In the genomic region with DNA sequence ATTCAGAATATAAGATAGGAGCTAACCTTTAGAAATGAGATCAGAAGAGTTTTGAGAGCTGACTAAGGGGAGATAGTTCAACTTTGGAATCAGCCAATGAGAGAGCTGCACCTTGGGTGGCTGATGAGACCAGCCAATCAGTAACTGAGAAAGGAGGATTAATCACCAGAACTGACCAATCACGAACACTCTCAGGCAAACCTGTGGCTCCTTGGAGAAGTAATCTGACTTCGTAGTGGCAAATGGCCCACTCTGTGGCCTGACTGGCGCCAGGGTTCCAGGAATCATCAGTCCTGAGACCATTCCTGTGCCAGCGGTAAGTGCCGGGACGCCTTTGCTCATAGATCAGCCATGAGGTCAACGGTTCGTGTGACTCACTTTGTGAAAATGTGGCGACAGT, we compare ENCODE assay signal across 38 mouse cellular contexts. TPM values are rescaled to one million over a fixed set of nuclear protein-coding genes. Genes with fewer than 3 reads are reported as not detected.
DNase-seq lines count a peak whose midpoint lies in the region; ATAC-seq and TF ChIP-seq lines count a peak whose summit lies in the region.
"Had no signal": no experiment of that assay in that cellular context is flagged by ENCODE, and none has a peak within 500 bp of the region (broad histone marks: within the 10 kb centered on the region; RNA-seq: fewer than 3 reads in every experiment).

No protein-coding gene starts in this region.

- in situ Hi-C loops in CH12.LX (cut with MboI; ENCODE audit: low pct_ligation_motif_present, low pct_unique_long_range_greater_than_20kb, low sequenced_read_pairs), result no loop called here

- H3K27ac ChIP-seq in CH12.LX (ENCODE audit: insufficient read depth, low read depth), result no peak overlapping the region
- peak overlapping the region; percentile 90 for H3K27ac ChIP-seq in gastrocnemius, adult 2 months
- H3K27ac ChIP-seq: embryonic facial prominence, embryonic 13.5 days; forebrain, embryonic 10.5 days; forebrain, embryonic 15.5 days; hindbrain, embryonic 10.5 days; intestine, embryonic 15.5 days; liver, embryonic 13.5 days; midbrain, embryonic 12.5 days; neural tube, embryonic 13.5 days; stomach, embryonic 15.5 days had no signal

- H3K27me3 ChIP-seq in CH12.LX (replicated peaks), result peaks cover 89% of the 10 kb centered on the region
- H3K27me3 ChIP-seq: embryonic facial prominence, embryonic 13.5 days; forebrain, embryonic 15.5 days; intestine, embryonic 15.5 days; liver, embryonic 13.5 days; midbrain, embryonic 12.5 days; stomach, embryonic 15.5 days had no signal

- DNase-seq in 3134 (ENCODE audit: extremely low read depth, insufficient read length, low spot score) (peak; percentile 63), CH12.LX (ENCODE audit: extremely low read depth) (peak; percentile 17)
- peak; percentile 78 for DNase-seq in gastrocnemius, adult 2 months
- peak; percentile 85 for DNase-seq in skeletal muscle tissue, adult 2 months (ENCODE audit: low read depth, low spot score)
- no peak for DNase-seq in spleen, adult 18-20 months
- no peak for DNase-seq in left cerebral cortex, postnatal 14 days (ENCODE audit: low spot score in 2 of 2)
- DNase-seq: adrenal gland, postnatal 14 days; B cell, adult 2 months; cerebellum, adult 11-12 months; cerebellum, postnatal 10 days; heart, postnatal 14 days; kidney, adult 2 months; kidney, postnatal 36 days; left cerebral cortex, postnatal 4 days; liver, embryonic 13.5 days; lung, adult 18-20 months; lung, postnatal 4 days; thymus, adult 2 months; thymus, postnatal 36 days had no signal

- TF ChIP-seq RAD21 in CH12.LX (IDR thresholded peaks at IDR 0.05; ENCODE audit: low read depth, low read length), result no peak

- TF ChIP-seq EP300 in CH12.LX (IDR thresholded peaks at IDR 0.05; ENCODE audit: low read length), result no peak

- no peaks in the 10 kb centered on the region for H3K4me1 ChIP-seq in CH12.LX (ENCODE audit: control insufficient read depth in 1 of 2, insufficient read depth in 2 of 2)
- H3K4me1 ChIP-seq: forebrain, embryonic 15.5 days; hindbrain, embryonic 10.5 days; intestine, embryonic 15.5 days; liver, embryonic 13.5 days; megakaryocyte, embryonic 14.5 days; midbrain, embryonic 12.5 days; neural tube, embryonic 13.5 days; stomach, embryonic 15.5 days had no signal

- no peak overlapping the region for H3K9ac ChIP-seq in CH12.LX (ENCODE audit: insufficient read depth, low read depth)
- H3K9ac ChIP-seq: embryonic facial prominence, embryonic 13.5 days; forebrain, embryonic 15.5 days; intestine, embryonic 15.5 days; liver, embryonic 13.5 days; midbrain, embryonic 12.5 days; neural tube, embryonic 13.5 days; stomach, embryonic 15.5 days had no signal

- H3K4me2 ChIP-seq in CH12.LX (ENCODE audit: insufficient read depth, low read depth, poor library complexity, severe bottlenecking), result no peak overlapping the region
- H3K4me2 ChIP-seq: embryonic facial prominence, embryonic 13.5 days; forebrain, embryonic 15.5 days; intestine, embryonic 15.5 days; liver, embryonic 13.5 days; midbrain, embryonic 12.5 days; neural tube, embryonic 13.5 days; stomach, embryonic 15.5 days had no signal

- TF ChIP-seq CTCF in CH12.LX (conservative IDR thresholded peaks at IDR 0.05 in 1 of 2, IDR thresholded peaks at IDR 0.05 in 1 of 2; ENCODE audit: low read depth in 2 of 2, low read length in 2 of 2), result no peak
- no peak for TF ChIP-seq CTCF in gastrocnemius, adult 2 months (IDR thresholded peaks at IDR 0.05)

- H3K79me2 ChIP-seq in CH12.LX (replicated peaks; ENCODE audit: control insufficient read depth, extremely low read depth, insufficient read depth, poor library complexity, severe bottlenecking), result no peaks in the 10 kb centered on the region

- peaks cover 8% of the 10 kb centered on the region for H3K9me3 ChIP-seq in CH12.LX (replicated peaks; ENCODE audit: low read length)
- H3K9me3 ChIP-seq: embryonic facial prominence, embryonic 13.5 days; forebrain, embryonic 10.5 days; forebrain, embryonic 15.5 days; intestine, embryonic 15.5 days; liver, embryonic 13.5 days; megakaryocyte, embryonic 14.5 days; midbrain, embryonic 12.5 days; neural tube, embryonic 13.5 days; stomach, embryonic 15.5 days had no signal

- ATAC-seq in activated CD4-positive, CD25-positive, alpha-beta regulatory T cell, adult 4 months, result no peak
- ATAC-seq: forebrain, embryonic 15.5 days; hindbrain, embryonic 16.5 days; intestine, embryonic 15.5 days; lung, postnatal 0 days had no signal

- TF ChIP-seq POLR2A in CH12.LX (IDR thresholded peaks at IDR 0.05; ENCODE audit: low read depth, low read length), result no peak

- intact Hi-C loops in gastrocnemius, adult 2 months (cut with DNase I), result no loop called here
- intact Hi-C loops in left cerebral cortex, postnatal 14 days (cut with DNase I), result no loop called here

- no peaks in the 10 kb centered on the region for H3K36me3 ChIP-seq in CH12.LX (replicated peaks in 1 of 2; ENCODE audit: control insufficient read depth in 1 of 2, insufficient read depth in 1 of 2, low read length in 1 of 2)
- H3K36me3 ChIP-seq: embryonic facial prominence, embryonic 13.5 days; forebrain, embryonic 10.5 days; forebrain, embryonic 15.5 days; hindbrain, embryonic 10.5 days; intestine, embryonic 15.5 days; liver, embryonic 13.5 days; midbrain, embryonic 12.5 days; neural tube, embryonic 13.5 days; stomach, embryonic 15.5 days had no signal

- no peak overlapping the region for H3K4me3 ChIP-seq in CH12.LX (replicated peaks in 1 of 3; ENCODE audit: low read depth in 2 of 3, low read length in 2 of 3, poor library complexity in 1 of 3)
- H3K4me3 ChIP-seq in gastrocnemius, adult 2 months, result peak overlapping the region; percentile 45
- H3K4me3 ChIP-seq: embryonic facial prominence, embryonic 13.5 days; forebrain, embryonic 10.5 days; forebrain, embryonic 15.5 days; hindbrain, embryonic 10.5 days; intestine, embryonic 15.5 days; liver, embryonic 13.5 days; megakaryocyte, embryonic 14.5 days; midbrain, embryonic 12.5 days; neural tube, embryonic 13.5 days; stomach, embryonic 15.5 days had no signal

- dilution Hi-C loops in CH12.LX (cut with MboI; ENCODE audit: extremely low pct_ligation_motif_present, extremely low pct_unique_long_range_greater_than_20kb, low sequenced_read_pairs), result no loop called here

TF ChIP-seq in CH12.LX, 34 proteins besides CTCF, POLR2A, EP300 and RAD21:
- TF ChIP-seq UBTF (IDR thresholded peaks at IDR 0.05; ENCODE audit: low read depth, low read length), result no peak
- no peak for TF ChIP-seq BHLHE40 (IDR thresholded peaks at IDR 0.05; ENCODE audit: low read depth, low read length)
- no peak for TF ChIP-seq MAX (IDR thresholded peaks at IDR 0.05; ENCODE audit: low read length)
- TF ChIP-seq POLR2AphosphoS2 (IDR thresholded peaks at IDR 0.05; ENCODE audit: low read depth, low read length), result no peak
- no peak for TF ChIP-seq USF1 (IDR thresholded peaks at IDR 0.05; ENCODE audit: low read depth, low read length)
- TF ChIP-seq KAT2A (IDR thresholded peaks at IDR 0.05; ENCODE audit: insufficient replicate concordance, low read length), result no peak
- TF ChIP-seq E2F4 (IDR thresholded peaks at IDR 0.05; ENCODE audit: insufficient replicate concordance, low read depth, low read length), result no peak
- no peak for TF ChIP-seq NELFE (IDR thresholded peaks at IDR 0.05; ENCODE audit: low read depth, low read length)
- TF ChIP-seq SIN3A (IDR thresholded peaks at IDR 0.05; ENCODE audit: low read length), result no peak
- no peak for TF ChIP-seq HCFC1 (IDR thresholded peaks at IDR 0.05; ENCODE audit: low read depth, low read length)
- TF ChIP-seq CHD2 (IDR thresholded peaks at IDR 0.05; ENCODE audit: low read length), result no peak
- TF ChIP-seq ZNF384 (IDR thresholded peaks at IDR 0.05; ENCODE audit: low read depth, low read length), result no peak
- TF ChIP-seq ZC3H11A (IDR thresholded peaks at IDR 0.05; ENCODE audit: low read depth, low read length), result no peak
- no peak for TF ChIP-seq IRF4 (IDR thresholded peaks at IDR 0.05; ENCODE audit: low read depth, low read length)
- no peak for TF ChIP-seq RCOR1 (conservative IDR thresholded peaks at IDR 0.05; ENCODE audit: low read depth, low read length)
- TF ChIP-seq JUND (conservative IDR thresholded peaks at IDR 0.05; ENCODE audit: low read depth, low read length), result no peak
- TF ChIP-seq MAFK (IDR thresholded peaks at IDR 0.05; ENCODE audit: insufficient replicate concordance, low read length), result no peak
- TF ChIP-seq NRF1 (IDR thresholded peaks at IDR 0.05; ENCODE audit: low read depth, low read length), result no peak
- no peak for TF ChIP-seq ELF1 (IDR thresholded peaks at IDR 0.05; ENCODE audit: low read depth, low read length)
- TF ChIP-seq ZMIZ1 (IDR thresholded peaks at IDR 0.05; ENCODE audit: low read depth, low read length), result no peak

RNA-seq across cellular contexts. Expression of gene Myod1, which starts 38.9 kb away (rescaled TPM):
- not detected in 2 replicates for total RNA-seq in CH12.LX (2012; rRNA removed)
- total RNA-seq in CH12.LX (2014; rRNA removed), result not detected in 2 replicates
- polyA plus RNA-seq in CH12.LX (2012; ENCODE audit: insufficient read length, low read depth), result not detected in 2 replicates
- total RNA-seq in gastrocnemius, adult 2 months (2021), result 10 to 100 TPM; 17.3 to 21.3 TPM
- not detected for polyA plus RNA-seq in activated CD4-positive, CD25-positive, alpha-beta regulatory T cell, adult 4 months (2017; shearing (Covaris generic))
- not detected for total RNA-seq in left cerebral cortex, postnatal 14 days (2021)
- total RNA-seq: adrenal gland, postnatal 14 days; common myeloid progenitor, adult 5-6 weeks; heart, postnatal 14 days; layer of hippocampus, postnatal 25 days; left cerebral cortex, postnatal 4 days; MEL had no signal
- polyA plus RNA-seq: forebrain, embryonic 10.5 days; gonadal fat pad, adult 2 months; heart, embryonic 14.5 days; lung, postnatal 0 days; midbrain, embryonic 12.5 days; small intestine, adult 2 months had no signal

RNA-seq across cellular contexts. Expression of gene Kcnc1, which starts 58.9 kb away (rescaled TPM):
- total RNA-seq in CH12.LX (2012; rRNA removed) (0.04 and 0.08 TPM in 2 replicates), CH12.LX (2014; rRNA removed) (not detected in 2 replicates)
- polyA plus RNA-seq in CH12.LX (2012; ENCODE audit: insufficient read length, low read depth), result 0.14 TPM in 1 of 2 replicates, not detected in the other
- total RNA-seq in gastrocnemius, adult 2 months (2021), result 10 to 100 TPM; 38.9 to 66.6 TPM
- not detected for polyA plus RNA-seq in activated CD4-positive, CD25-positive, alpha-beta regulatory T cell, adult 4 months (2017; shearing (Covaris generic))
- 10 to 100 TPM; 85.9 to 88.0 TPM for total RNA-seq in left cerebral cortex, postnatal 14 days (2021)
- total RNA-seq: MEL had no signal
- polyA plus RNA-seq: heart, embryonic 14.5 days; kidney, embryonic 16.5 days had no signal

Comparison
In these comparisons a context has a peak if more than half of its experiments do, and no peak if none do; other contexts are left out.
1. DNase-seq: peak in 3134 (single experiment), CH12.LX (single experiment), gastrocnemius, adult 2 months (single experiment) and skeletal muscle tissue, adult 2 months (single experiment); none in spleen, adult 18-20 months (0 of 2) and left cerebral cortex, postnatal 14 days (0 of 2).
2. RNA of gene Myod1, which starts 38.9 kb away (total RNA-seq): 17.3 to 21.3 TPM in gastrocnemius, adult 2 months; not detected in left cerebral cortex, postnatal 14 days and not detected in CH12.LX; every median in the first group is over 10 times any median in the second.
3. RNA of gene Kcnc1, which starts 58.9 kb away (total RNA-seq): 85.9 to 88.0 TPM in left cerebral cortex, postnatal 14 days and 38.9 to 66.6 TPM in gastrocnemius, adult 2 months; 0.04 to 0.08 TPM in CH12.LX; every median in the first group is over 10 times any median in the second.